Mouse (Mus musculus) gastrocnemius, postnatal 14 days (tissue): ENCODE data around the gene Iars. TPM values are rescaled to one million over a fixed set of nuclear protein-coding genes. Genes with fewer than 3 reads are reported as not detected.

Experiments
- DNase-seq: peaks from one replicate; pipeline ENCODE4 v3.0.0; 2021; ENCODE audit warnings: mixed read lengths
- intact Hi-C: fragments of 180-260 bp; cut with DNase I; formaldehyde crosslinking; loops from one replicate; pipeline ENCODE4 v1.15.1; 2025; ENCODE audit warnings: low total_unique reads
- long read RNA-seq, 2 experiments: library from polyadenylated mRNA; stranded (forward); transcript quantifications; one replicate each; pipeline ENCODE4 v2.0.0; 2021
- total RNA-seq, 2 experiments: library from RNA; stranded (reverse); gene quantifications; 2 replicates each; pipeline ENCODE4 v1.2.3; 2021

Gene Iars
- 10 to 100 TPM; 72.5 to 78.5 TPM for total RNA-seq
- long read RNA-seq, experiment 1, full-length matches to known transcripts = 23 of 31 reads
- long read RNA-seq, experiment 1, partial matches to known transcripts = 3 of 31 reads
- long read RNA-seq, experiment 1, other reads (novel, unspliced or antisense) = 5 of 31 reads
- long read RNA-seq, experiment 2, full-length matches to known transcripts = 31 of 42 reads
- long read RNA-seq, experiment 2, partial matches to known transcripts = 5 of 42 reads
- long read RNA-seq, experiment 2, other reads (novel, unspliced or antisense) = 6 of 42 reads

DNA sequence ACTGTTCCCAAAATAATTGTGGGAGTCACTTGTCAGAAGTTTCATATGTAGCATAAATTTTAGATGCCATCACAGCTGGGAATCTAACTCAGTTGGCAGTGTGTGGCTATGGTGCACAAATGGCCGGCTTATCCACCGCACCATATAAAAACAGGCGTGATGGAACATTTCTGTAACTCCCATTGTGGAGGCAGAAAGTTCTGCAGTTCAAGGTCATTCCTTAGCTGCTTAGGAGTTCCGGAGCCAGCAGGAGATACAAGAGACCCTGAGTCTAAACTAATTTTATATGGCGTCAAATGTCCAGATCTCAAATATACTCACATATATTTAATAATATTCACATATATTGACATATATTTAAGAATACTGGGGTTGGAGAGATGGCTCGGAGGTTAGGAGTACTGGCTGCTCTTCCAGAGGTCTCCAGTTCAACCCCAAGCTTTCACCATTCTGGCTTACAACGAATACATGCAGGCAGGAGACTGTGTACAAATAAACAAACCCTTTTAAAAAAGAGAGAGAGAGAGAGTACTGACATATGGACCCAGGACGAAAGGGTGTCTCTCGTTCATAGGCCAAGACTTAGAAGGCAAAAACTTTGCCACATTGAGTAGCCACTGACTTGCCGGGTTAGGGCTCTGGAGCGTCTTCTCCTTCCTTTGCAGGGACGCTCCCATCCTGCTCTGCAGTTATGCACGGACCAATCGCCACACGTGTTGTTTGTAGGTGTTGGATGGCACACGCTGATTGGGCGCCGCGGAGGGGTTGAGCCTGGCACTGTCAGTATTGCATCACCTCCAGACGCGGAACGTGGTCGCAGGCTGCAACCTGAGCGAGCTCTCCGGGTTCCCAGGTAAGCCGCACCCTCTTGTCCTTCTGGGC lies at the start of gene Iars:
Gene Iars (plus strand): TSS at position 750 of the 882 bp plus-strand sequence.
- intact Hi-C loops = no loop called here
- peak; percentile 96 for DNase-seq

GRCm38 (mm10) chr13:49639965-49640364 lies 41.9 kb upstream of the Iars start:
- no peak for DNase-seq
- intact Hi-C loops = loop anchor here (10.0 kb wide), 1 partner anchor 85 kb away; no protein-coding TSS in a partner anchor

GRCm38 (mm10) chr13:49642650-49643049 lies 39.2 kb upstream of the Iars start:
- no peak for DNase-seq
- intact Hi-C loops = loop anchor here (10.0 kb wide), 1 partner anchor 88 kb away; no protein-coding TSS in a partner anchor

GRCm38 (mm10) chr13:49643669-49644362 lies 38.1 kb upstream of the Iars start:
- no peak for DNase-seq
- intact Hi-C loops = loop anchor here (10.0 kb wide), 1 partner anchor 89 kb away; no protein-coding TSS in a partner anchor

GRCm38 (mm10) chr13:49644731-49645529 lies 37.0 kb upstream of the Iars start:
- DNase-seq = no peak
- intact Hi-C loops = loop anchor here (5.0 to 10.0 kb wide), 2 partner anchors 90 to 198 kb away; no protein-coding TSS in a partner anchor

DNA sequence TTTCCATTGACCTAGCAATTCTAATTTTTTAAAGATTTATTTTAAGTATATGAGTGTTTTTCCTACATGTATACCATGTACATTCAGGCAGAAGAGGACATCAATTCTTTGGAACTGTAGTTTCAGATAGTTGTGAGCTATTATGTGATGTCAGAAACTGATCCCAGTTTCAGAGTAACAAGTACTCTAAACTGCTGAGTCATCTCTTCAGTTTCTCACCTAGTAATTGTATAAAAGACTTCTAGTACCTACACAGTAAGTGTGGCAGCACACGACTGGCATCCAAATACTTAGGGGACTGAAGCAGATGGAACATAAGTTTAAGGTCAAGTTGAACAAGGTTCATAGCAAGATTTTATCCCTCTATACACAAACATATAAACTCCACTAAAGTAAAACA lies 35.9 kb upstream of the Iars start:
- no peak for DNase-seq
- intact Hi-C loops = loop anchor here (5.0 to 10.0 kb wide), 2 partner anchors 91 to 199 kb away; no protein-coding TSS in a partner anchor

DNA sequence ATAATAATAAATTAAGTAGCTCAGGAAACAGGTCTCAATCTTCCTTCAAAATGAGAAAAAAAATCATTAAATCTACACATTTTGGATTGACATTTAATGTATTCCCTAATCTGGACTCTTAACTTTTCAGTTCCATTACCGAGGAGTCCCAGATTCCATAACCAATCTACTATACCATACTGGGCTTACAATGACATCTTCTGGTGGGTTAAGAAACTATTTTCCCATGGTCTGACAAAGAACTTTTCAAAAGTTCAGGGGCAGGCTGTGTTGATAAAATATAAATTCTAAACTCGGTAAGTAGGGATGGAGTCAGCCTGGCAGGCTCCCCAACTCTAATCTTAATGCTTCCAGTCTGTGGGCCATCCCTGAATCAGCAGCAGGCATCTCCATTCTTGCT lies 30.8 kb upstream of the Iars start:
- no peak for DNase-seq
- intact Hi-C loops = no loop called here

DNA sequence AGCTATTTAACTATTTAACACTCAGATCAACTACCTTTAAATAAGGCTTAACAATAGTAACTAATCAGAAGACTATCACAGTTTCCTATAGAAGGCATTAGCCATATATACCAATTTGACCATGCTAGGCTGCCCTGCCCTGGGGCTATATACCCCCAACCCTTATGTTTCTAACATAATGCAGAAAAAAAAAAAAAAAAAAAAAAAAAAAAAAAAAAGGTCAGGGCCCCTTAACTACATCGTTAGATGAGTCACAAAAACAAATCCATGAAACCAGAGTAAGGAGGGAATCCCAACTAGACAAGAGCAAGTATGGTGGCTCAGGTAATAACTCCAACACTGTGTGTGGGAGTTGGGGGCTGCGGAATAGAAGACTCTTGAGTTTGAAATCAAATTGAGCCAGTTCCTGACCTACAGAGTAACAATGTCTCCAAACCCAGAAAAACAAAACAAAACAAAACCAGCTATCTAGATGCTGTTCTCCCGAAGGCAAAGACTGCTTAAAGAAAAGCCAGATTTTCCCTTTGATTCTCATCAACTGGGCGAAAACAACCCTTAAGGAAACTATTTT lies 30.0 kb upstream of the Iars start:
- intact Hi-C loops = no loop called here
- no peak for DNase-seq

GRCm38 (mm10) chr13:49652481-49653179 lies 29.3 kb upstream of the Iars start, which contains the start of the genes Cenpp and Nol8:
TSS of gene Cenpp (minus strand) at chr13:49652785.
TSS of gene Nol8 (plus strand) at chr13:49653078.
- intact Hi-C loops = no loop called here
- DNase-seq = peak; percentile 100

DNA sequence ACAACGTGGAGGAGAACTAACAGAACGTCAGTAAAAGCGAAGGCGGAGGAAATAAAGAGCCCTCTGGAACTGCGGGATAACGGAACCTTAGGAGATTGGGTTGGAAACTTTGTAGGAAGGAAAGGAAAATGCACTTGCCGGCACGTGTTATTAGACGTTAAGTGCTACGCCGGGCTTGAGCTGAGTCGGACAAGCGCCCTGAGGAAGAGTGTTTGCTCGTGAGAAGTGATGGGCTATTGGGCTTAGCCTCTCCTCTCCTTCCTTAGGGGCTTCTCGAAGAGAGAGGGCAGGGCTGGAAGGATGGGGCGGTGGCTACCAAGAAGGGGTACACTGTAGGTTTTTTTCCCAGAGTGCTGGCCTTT lies 28.7 kb upstream of the Iars start:
- peak; percentile 49 for DNase-seq
- intact Hi-C loops = no loop called here

- intact Hi-C loops = no loop called here
- DNase-seq = no peak
These were observed 4.1 kb upstream of the Iars start for GRCm38 (mm10) chr13:49677793-49678192.

- intact Hi-C loops = no loop called here
These were observed 440 bp downstream of the Iars start for GRCm38 (mm10) chr13:49682233-49682846.

DNA sequence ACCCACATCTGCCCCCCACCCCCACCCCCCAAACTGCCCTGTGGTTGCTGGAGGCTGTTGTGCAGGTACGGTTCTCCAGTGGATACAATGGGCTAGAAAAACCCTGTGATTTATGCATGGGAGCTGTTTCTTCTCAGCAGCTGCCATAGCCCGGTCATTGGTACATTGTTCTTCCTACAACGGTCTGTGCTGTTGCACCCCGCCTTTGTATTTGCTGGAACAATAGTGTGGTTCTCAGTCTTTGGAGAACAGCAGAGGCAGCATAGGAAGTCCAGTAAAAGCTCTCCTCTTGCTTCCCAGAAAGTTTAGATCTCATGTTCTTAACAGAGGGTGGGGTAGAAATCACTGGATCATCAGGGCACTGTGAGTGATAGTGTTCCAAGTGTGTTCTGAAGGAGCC lies 2.4 kb downstream of the Iars start:
- intact Hi-C loops = no loop called here
- no peak for DNase-seq

More at GRCm38 (mm10) chr13:49682233-49682846, 440 bp downstream of the Iars start:
- DNase-seq = no peak

DNA sequence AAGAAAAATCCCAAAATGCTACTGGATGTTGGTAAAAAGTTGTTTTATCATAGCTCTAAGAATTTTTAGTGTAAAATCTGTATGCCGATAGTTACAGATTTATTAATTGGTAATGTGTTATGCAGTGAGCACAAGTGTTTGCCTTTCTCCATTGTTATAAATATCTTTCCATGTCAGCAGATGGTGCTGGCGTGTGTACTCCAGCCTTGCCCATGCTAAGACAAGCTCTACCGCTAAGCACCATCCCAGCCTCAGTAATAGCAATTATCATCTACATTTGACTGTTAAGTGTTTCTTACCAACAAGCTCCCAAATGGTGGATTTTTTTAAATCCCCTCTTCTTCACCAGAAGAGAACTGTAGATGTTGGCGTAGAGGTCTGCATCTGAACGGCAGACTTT lies 9.2 kb downstream of the Iars start:
- intact Hi-C loops = no loop called here
- DNase-seq = no peak

DNA sequence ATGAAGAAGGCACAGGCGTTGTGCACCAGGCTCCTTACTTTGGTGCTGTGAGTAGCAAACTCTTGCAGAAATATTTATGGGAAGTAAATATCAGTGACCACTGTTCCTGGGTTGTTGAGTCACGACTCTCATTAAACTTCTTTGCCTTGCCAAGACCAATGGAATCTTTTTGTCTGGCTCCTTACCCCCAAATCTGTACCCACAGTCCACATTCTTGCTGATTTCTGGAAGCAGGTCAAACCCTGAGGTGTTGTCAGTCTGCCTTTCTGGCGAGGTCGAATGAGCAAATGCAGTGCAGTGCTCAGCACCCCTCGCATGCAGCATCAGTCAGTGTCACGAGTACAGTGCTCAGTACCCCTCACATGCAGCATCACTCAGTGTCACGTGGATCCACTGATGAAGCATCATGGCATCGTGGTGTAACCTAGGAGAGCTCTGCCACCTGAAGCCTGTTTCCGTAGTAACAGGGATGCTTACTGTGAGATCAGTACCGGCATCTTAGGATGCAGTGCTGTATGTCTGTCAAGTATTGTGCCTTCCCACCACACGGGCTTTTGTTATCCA lies 21.4 kb downstream of the Iars start:
- DNase-seq = no peak
- intact Hi-C loops = no loop called here

GRCm38 (mm10) chr13:49706032-49706690 lies 24.3 kb downstream of the Iars start:
- intact Hi-C loops = no loop called here
- DNase-seq = no peak

DNA sequence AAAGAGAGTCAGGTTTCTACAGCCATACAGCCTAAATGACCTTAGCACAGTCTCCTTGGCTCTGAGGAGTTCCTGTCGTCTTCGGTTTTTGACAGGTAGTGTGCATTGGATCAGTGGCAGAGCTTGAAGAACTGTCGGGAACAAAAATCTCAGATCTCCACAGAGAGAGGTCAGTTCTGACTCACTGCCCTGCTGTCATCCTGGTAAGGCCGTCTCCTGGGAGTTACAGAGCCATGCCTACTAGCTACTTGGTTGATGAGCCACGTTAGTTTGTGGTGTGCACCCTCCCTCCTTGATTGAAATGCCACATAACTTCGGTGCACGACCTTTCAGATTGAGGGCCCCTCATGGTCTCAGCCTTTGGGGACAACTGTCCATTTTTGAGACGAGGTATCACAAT lies 26.4 kb downstream of the Iars start:
- intact Hi-C loops = no loop called here
- DNase-seq = no peak
